Mouse (Mus musculus): Measurements from ENCODE around the gene Zfp936.

GRCm38 (mm10) chr7:43077831-43078230 is 36.2 kb upstream of the Zfp936 start:
- TF ChIP-seq CTCF (IDR thresholded peaks at IDR 0.05; ENCODE audit: low read depth) (no peak), EP300 (IDR thresholded peaks at IDR 0.05; ENCODE audit: low read depth) (no peak)

Measured in heart, postnatal 0 days (tissue).